ENCODE assay signal across 8 mouse cellular contexts in the genomic region with DNA sequence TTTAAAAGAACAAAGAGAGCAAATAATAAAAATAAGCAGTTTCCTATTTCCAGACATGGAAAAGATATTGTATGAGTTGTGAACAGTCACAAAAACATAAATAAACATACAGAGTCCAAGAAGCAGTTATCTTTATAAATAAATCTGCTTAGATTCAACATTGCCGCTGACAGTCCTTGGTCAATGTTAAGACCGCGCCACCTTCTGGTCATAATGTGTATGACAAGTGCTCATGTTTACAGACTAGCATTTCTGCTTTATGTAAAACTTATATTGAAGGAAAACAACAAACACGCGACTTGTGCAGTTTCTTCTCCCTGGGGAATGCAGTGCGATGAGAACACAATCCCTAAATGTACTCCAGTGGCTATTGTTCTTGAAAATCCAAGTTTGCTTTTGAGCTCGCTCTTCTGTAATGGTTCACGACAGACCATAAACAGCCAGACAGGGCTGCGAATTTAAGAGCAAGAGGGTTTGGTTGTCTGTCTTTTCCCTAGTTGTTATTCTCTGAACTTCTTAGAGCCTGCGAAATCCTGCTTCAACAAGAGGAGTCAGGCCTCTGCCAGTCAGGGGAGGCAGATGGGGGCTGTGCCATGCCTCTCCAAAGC.
DNase-seq lines count a peak whose midpoint lies in the region; ATAC-seq and TF ChIP-seq lines count a peak whose summit lies in the region.

No protein-coding gene starts in this region.

- no peaks in the 10 kb centered on the region for H3K4me1 ChIP-seq in hindbrain, embryonic 10.5 days (replicated peaks)
- no peaks in the 10 kb centered on the region for H3K4me1 ChIP-seq in hindbrain, embryonic 16.5 days (ENCODE audit: control insufficient read depth, insufficient read depth, low read depth, low read length)
- no peaks in the 10 kb centered on the region for H3K4me1 ChIP-seq in embryonic facial prominence, embryonic 11.5 days (ENCODE audit: control insufficient read depth, insufficient read depth, low read length)
- H3K4me1 ChIP-seq in midbrain, embryonic 15.5 days, result no peaks in the 10 kb centered on the region
- H3K4me1 ChIP-seq in stomach, postnatal 0 days (replicated peaks; ENCODE audit: control insufficient read depth, insufficient read depth), result no peaks in the 10 kb centered on the region

- no peak overlapping the region for H3K27ac ChIP-seq in hindbrain, embryonic 10.5 days
- no peak overlapping the region for H3K27ac ChIP-seq in hindbrain, embryonic 16.5 days (ENCODE audit: low read depth, low read length)
- H3K27ac ChIP-seq in embryonic facial prominence, embryonic 11.5 days (replicated peaks; ENCODE audit: low read depth, low read length), result no peak overlapping the region
- no peak overlapping the region for H3K27ac ChIP-seq in midbrain, embryonic 15.5 days
- no peak overlapping the region for H3K27ac ChIP-seq in stomach, postnatal 0 days (replicated peaks)

- H3K27me3 ChIP-seq in hindbrain, embryonic 10.5 days (ENCODE audit: insufficient read depth, poor library complexity, severe bottlenecking), result no peaks in the 10 kb centered on the region
- H3K27me3 ChIP-seq in hindbrain, embryonic 16.5 days (replicated peaks; ENCODE audit: control insufficient read depth, insufficient read depth, low read length), result peaks cover 2% of the 10 kb centered on the region; the same call in 1 of the 2 replicates
- no peaks in the 10 kb centered on the region for H3K27me3 ChIP-seq in embryonic facial prominence, embryonic 11.5 days (ENCODE audit: control insufficient read depth, insufficient read depth, low read length)
- no peaks in the 10 kb centered on the region for H3K27me3 ChIP-seq in midbrain, embryonic 15.5 days (replicated peaks)
- no peaks in the 10 kb centered on the region for H3K27me3 ChIP-seq in stomach, postnatal 0 days (ENCODE audit: control insufficient read depth, insufficient read depth, low read length)

- DNase-seq in hindbrain, embryonic 10.5 days (ENCODE audit: low spot score), result peak; percentile 66
- DNase-seq in adrenal gland, postnatal 36 days, result peak; percentile 70 to 75
- peak; percentile 91 for DNase-seq in embryonic facial prominence, embryonic 11.5 days (ENCODE audit: low spot score)
- DNase-seq in heart, postnatal 4 days, result peak; percentile 79
- DNase-seq in left cerebral cortex, postnatal 14 days (ENCODE audit: low spot score in 2 of 2), result peak; percentile 89 to 93
- DNase-seq in stomach, postnatal 0 days (ENCODE audit: low spot score), result peak; percentile 65

- TF ChIP-seq EP300 in stomach, postnatal 0 days (optimal IDR thresholded peaks at IDR 0.05), result no peak

- no peak overlapping the region for H3K4me2 ChIP-seq in hindbrain, embryonic 16.5 days (ENCODE audit: low read length)
- H3K4me2 ChIP-seq in embryonic facial prominence, embryonic 11.5 days (ENCODE audit: low read depth, low read length), result no peak overlapping the region
- no peak overlapping the region for H3K4me2 ChIP-seq in midbrain, embryonic 15.5 days
- H3K4me2 ChIP-seq in stomach, postnatal 0 days (replicated peaks; ENCODE audit: low read depth), result no peak overlapping the region

- TF ChIP-seq CTCF in stomach, postnatal 0 days (IDR thresholded peaks at IDR 0.05; ENCODE audit: low read depth), result peak; percentile 88

- H3K9ac ChIP-seq in hindbrain, embryonic 16.5 days (ENCODE audit: low read depth, low read length), result no peak overlapping the region
- no peak overlapping the region for H3K9ac ChIP-seq in embryonic facial prominence, embryonic 11.5 days (replicated peaks; ENCODE audit: low read length)
- no peak overlapping the region for H3K9ac ChIP-seq in midbrain, embryonic 15.5 days
- no peak overlapping the region for H3K9ac ChIP-seq in stomach, postnatal 0 days (ENCODE audit: low read length)

- no peaks in the 10 kb centered on the region for H3K36me3 ChIP-seq in hindbrain, embryonic 10.5 days
- no peaks in the 10 kb centered on the region for H3K36me3 ChIP-seq in hindbrain, embryonic 16.5 days (ENCODE audit: control insufficient read depth, insufficient read depth, low read length)
- no peaks in the 10 kb centered on the region for H3K36me3 ChIP-seq in embryonic facial prominence, embryonic 11.5 days (replicated peaks; ENCODE audit: control insufficient read depth, insufficient read depth, low read depth, low read length)
- no peaks in the 10 kb centered on the region for H3K36me3 ChIP-seq in midbrain, embryonic 15.5 days (replicated peaks)
- H3K36me3 ChIP-seq in stomach, postnatal 0 days (ENCODE audit: control insufficient read depth, insufficient read depth, low read length), result no peaks in the 10 kb centered on the region

- 35% methylated on average over 10 of the region's 10 CpGs for WGBS in hindbrain, embryonic 10.5 days
- WGBS in hindbrain, embryonic 16.5 days, result 29% methylated on average over 10 of the region's 10 CpGs
- WGBS in embryonic facial prominence, embryonic 11.5 days, result 31% methylated on average over 10 of the region's 10 CpGs
- 32% methylated on average over 10 of the region's 10 CpGs for WGBS in midbrain, embryonic 15.5 days
- WGBS in stomach, postnatal 0 days, result 28% methylated on average over 10 of the region's 10 CpGs

- intact Hi-C loops in left cerebral cortex, postnatal 14 days (cut with DNase I), result loop anchor here (2.0 to 10.0 kb wide), 3 partner anchors 347 to 1089 kb away; a partner anchor contains a TSS

- no peak for ATAC-seq in hindbrain, embryonic 16.5 days
- ATAC-seq in embryonic facial prominence, embryonic 11.5 days (replicated peaks; ENCODE audit: insufficient number of reproducible peaks, low FRiP score, low TSS enrichment, low read depth), result no peak
- peak; percentile 67 for ATAC-seq in midbrain, embryonic 15.5 days (replicated peaks)
- ATAC-seq in stomach, postnatal 0 days (ENCODE audit: low FRiP score, low TSS enrichment), result no peak

- H3K9me3 ChIP-seq in hindbrain, embryonic 10.5 days, result no peaks in the 10 kb centered on the region
- H3K9me3 ChIP-seq in hindbrain, embryonic 16.5 days (ENCODE audit: control insufficient read depth, low read length), result no peaks in the 10 kb centered on the region
- no peaks in the 10 kb centered on the region for H3K9me3 ChIP-seq in embryonic facial prominence, embryonic 11.5 days (replicated peaks; ENCODE audit: control insufficient read depth, low read length)
- no peaks in the 10 kb centered on the region for H3K9me3 ChIP-seq in midbrain, embryonic 15.5 days
- H3K9me3 ChIP-seq in stomach, postnatal 0 days (ENCODE audit: control insufficient read depth, low read length), result no peaks in the 10 kb centered on the region

- no peak overlapping the region for H3K4me3 ChIP-seq in hindbrain, embryonic 10.5 days
- H3K4me3 ChIP-seq in hindbrain, embryonic 16.5 days (ENCODE audit: low read length), result no peak overlapping the region
- no peak overlapping the region for H3K4me3 ChIP-seq in embryonic facial prominence, embryonic 11.5 days (ENCODE audit: low read depth, low read length)
- no peak overlapping the region for H3K4me3 ChIP-seq in midbrain, embryonic 15.5 days
- H3K4me3 ChIP-seq in stomach, postnatal 0 days (ENCODE audit: low read depth, low read length), result no peak overlapping the region
